Mouse (Mus musculus) lung, embryonic 14.5 days (tissue): ENCODE measurements around the gene Myo1d. TPM values are rescaled to one million over a fixed set of nuclear protein-coding genes. Genes with fewer than 3 reads are reported as not detected.

ENCODE experiments used
- ATAC-seq: fragments of 200-750 bp; cut with Nextera tagmentation; 2 replicates; pipeline ENCODE4 v1.8.0; 2017; ENCODE audit warnings: mild to moderate bottlenecking, moderate TSS enrichment, moderate library complexity; ENCODE audit not compliant: insufficient read depth
- DNase-seq: peaks from one replicate; pipeline ENCODE4 v3.0.0-alpha.2; 2015
- H3K27ac ChIP-seq: fragments of 300-500 bp; sonication (generic); 2 replicates; pipeline ENCODE4 v1.5.1; 2014; ENCODE audit warnings: low read depth, mild to moderate bottlenecking, moderate library complexity
- H3K27me3 ChIP-seq: fragments of 300-500 bp; sonication (generic); 2 replicates; pipeline ENCODE4 v1.6.1; 2014; ENCODE audit warnings: low read length, control low read depth; ENCODE audit not compliant: insufficient read depth
- H3K36me3 ChIP-seq: fragments of 300-500 bp; sonication (generic); 2 replicates; pipeline ENCODE4 v1.6.1; 2014; ENCODE audit warnings: control low read depth; ENCODE audit not compliant: insufficient read depth
- H3K4me1 ChIP-seq: fragments of 300-500 bp; sonication (generic); 2 replicates; pipeline ENCODE4 v1.6.1; 2014; ENCODE audit warnings: antibody characterized with exemption, control low read depth; ENCODE audit not compliant: insufficient read depth
- H3K4me2 ChIP-seq: fragments of 300-500 bp; sonication (generic); 2 replicates; pipeline ENCODE4 v1.6.1; 2014; ENCODE audit warnings: mild to moderate bottlenecking
- H3K4me3 ChIP-seq: fragments of 300-500 bp; sonication (generic); 2 replicates; pipeline ENCODE4 v1.5.1; 2014; ENCODE audit warnings: low read depth, low read length
- H3K9ac ChIP-seq: fragments of 300-500 bp; sonication (generic); 2 replicates; pipeline ENCODE4 v1.6.1; 2014
- H3K9me3 ChIP-seq: fragments of 300-500 bp; sonication (generic); 2 replicates; pipeline ENCODE4 v1.6.1; 2016; ENCODE audit warnings: low read depth, low read length, control low read depth
- CTCF ChIP-seq: IDR thresholded peaks from 2 replicates; pipeline ENCODE4 v1.5.1; 2016; ENCODE audit warnings: antibody characterized with exemption, low read depth
- WGBS: fragments of 180-500 bp; shearing (Covaris S2); extraction: QIAGEN DNeasy Blood & Tissue Kit; methylation state at CpG from one replicate; pipeline ENCODE4 v1.1.7; 2014; 5-methylcytosine and 5-hydroxymethylcytosine counted together
- polyA plus RNA-seq: library from polyadenylated mRNA; unstranded; fragments of >200 nt; fragmentation: Nextera tagmentation; extraction: Ambion mirVana; gene quantifications from 2 replicates; pipeline ENCODE4 v1.2.1, GENCODE M21; 2014

The Myo1d gene
- polyA plus RNA-seq, 1 experiment from 2014 or later: 16.1 TPM

- Histone ChIP-seq H3K9me3 (no peaks in the 10 kb centered on the region), H3K4me1 (0 out of 2 replicates have a peak, but pooled peaks cover 2% of the 10 kb centered on the region), H3K9ac (no peak overlapping the region), H3K27ac (no peak overlapping the region), H3K4me2 (peak overlapping the region; percentile 49), H3K27me3 (no peaks in the 10 kb centered on the region), H3K4me3 (no peak overlapping the region), H3K36me3 (no peaks in the 10 kb centered on the region)
- 19% methylated on average over 14 of the region's 14 CpGs for WGBS
- peak; percentile 98 for ATAC-seq
- DNase-seq: peak; percentile 96
- no peak for TF ChIP-seq CTCF
Observed at GRCm38 (mm10) chr11:80577747-80578640, 201.8 kb downstream of the Myo1d start.

DNA sequence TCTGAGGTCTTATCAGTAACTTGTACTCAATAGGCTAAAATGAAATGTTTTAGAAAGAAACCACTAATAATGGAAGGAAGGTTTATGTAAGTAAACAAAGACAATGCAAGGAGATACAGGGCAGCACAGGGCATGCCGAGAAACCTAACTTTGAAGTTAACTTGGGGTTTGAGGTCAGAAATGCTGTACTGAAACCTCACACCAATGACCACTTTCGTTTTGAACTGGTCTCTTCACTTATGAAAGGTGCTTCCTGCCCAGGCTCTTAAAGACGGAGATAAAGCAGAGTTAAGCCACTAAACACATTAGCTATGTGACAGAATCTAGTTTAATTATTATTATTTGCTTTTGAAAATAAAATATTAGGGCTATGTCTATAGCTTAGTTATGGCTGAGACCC, 204.0 kb downstream of the Myo1d start:
- Histone ChIP-seq H3K4me3 (no peak overlapping the region), H3K9me3 (no peaks in the 10 kb centered on the region), H3K27me3 (no peaks in the 10 kb centered on the region), H3K4me1 (0 out of 2 replicates have a peak, but pooled peaks cover 2% of the 10 kb centered on the region), H3K4me2 (no peak overlapping the region), H3K27ac (no peak overlapping the region), H3K36me3 (no peaks in the 10 kb centered on the region), H3K9ac (no peak overlapping the region)
- ATAC-seq: no peak
- DNase-seq: no peak
- no peak for TF ChIP-seq CTCF
- WGBS: 48% methylated on average over 3 of the region's 3 CpGs

- no peak overlapping the region; the same call in 1 of the 2 replicates for H3K27ac ChIP-seq
- no peak overlapping the region for H3K4me2 ChIP-seq
- WGBS: 62% methylated on average over 3 of the region's 3 CpGs
- TF ChIP-seq CTCF: no peak
- DNase-seq (no peak), ATAC-seq (no peak)
- H3K27me3 ChIP-seq: no peaks in the 10 kb centered on the region
- H3K9ac ChIP-seq: no peak overlapping the region
- H3K9me3 ChIP-seq: no peaks in the 10 kb centered on the region
- 0 out of 2 replicates have a peak, but pooled peaks cover 8% of the 10 kb centered on the region for H3K4me1 ChIP-seq
- H3K4me3 ChIP-seq: no peak overlapping the region
- no peaks in the 10 kb centered on the region for H3K36me3 ChIP-seq
Observed at GRCm38 (mm10) chr11:80566286-80566685, 213.5 kb downstream of the Myo1d start.

DNA sequence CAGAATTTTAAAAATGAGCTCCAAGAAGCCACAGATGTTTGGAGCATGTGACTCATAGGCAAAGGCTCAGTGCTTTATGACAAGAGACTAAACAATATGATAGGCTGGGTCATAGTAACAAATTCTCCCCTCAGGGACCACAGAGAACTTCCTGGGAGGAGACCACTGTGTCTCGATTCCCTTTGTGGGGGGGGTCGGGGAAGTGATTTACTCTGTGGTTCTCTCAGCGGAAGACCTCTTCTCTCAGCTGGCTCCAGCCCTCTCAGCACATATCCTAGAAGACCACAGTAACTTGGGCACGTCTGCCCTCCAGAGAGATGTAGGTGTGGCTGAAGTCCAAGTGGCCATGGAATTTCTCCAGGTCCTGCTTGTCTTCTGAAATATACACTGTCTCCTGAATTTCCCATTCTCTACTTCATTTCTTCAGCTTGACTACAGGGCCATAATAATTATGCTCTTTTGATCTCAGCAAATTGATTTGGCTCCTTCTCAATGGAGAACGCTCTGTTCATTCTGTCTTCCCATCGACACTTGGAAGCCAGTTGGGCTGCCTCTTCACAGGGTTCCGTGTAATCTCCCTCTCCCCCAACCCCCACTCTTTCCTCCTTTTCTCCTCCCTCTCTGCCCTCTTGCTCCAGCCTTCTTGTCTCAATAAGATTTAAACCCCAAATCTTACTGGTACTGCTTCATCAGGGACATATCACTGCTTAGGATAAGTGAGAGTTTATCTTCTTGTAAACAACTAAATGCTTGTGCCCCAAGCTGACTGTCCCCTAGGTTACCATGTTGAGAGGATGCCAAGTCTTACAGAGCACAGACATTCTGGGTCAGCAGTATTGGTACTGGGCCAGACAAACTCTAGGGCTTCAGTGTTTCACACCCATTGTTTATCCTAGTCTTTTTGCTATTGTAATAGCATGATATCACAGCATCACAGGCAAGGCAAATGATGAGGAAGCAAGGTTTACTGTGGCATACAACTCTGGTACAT, 214.6 kb downstream of the Myo1d start:
- Histone ChIP-seq H3K36me3 (no peaks in the 10 kb centered on the region), H3K9me3 (no peaks in the 10 kb centered on the region), H3K4me2 (peak overlapping the region; percentile 35), H3K27me3 (no peaks in the 10 kb centered on the region), H3K4me3 (no peak overlapping the region), H3K4me1 (0 out of 2 replicates have a peak, but pooled peaks cover 8% of the 10 kb centered on the region), H3K27ac (peak overlapping the region; percentile 39; the same call in 1 of the 2 replicates), H3K9ac (no peak overlapping the region)
- 43% methylated on average over 7 of the region's 7 CpGs for WGBS
- ATAC-seq (peak; percentile 90), DNase-seq (peak; percentile 92)
- TF ChIP-seq CTCF: no peak

DNA sequence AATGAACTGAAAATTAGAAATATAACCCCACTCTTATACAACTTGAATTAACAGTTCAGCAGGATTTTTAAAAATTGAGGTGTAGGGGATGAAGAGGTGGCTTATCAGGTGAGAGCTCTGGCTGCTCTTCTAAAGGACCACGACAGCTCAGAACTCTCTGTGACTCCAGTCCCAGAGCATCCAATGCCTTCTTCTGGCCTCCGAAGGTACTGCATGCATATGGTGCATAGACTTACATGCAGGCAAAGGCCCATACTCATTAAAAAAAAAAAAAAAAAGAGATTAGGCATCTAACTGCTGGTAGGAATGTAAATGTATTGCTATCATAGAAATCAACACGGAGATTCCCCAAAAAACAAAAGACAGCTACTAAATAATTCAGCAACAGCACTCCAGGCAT, 217.3 kb downstream of the Myo1d start:
- 46% methylated on average over 3 of the region's 3 CpGs for WGBS
- no peaks in the 10 kb centered on the region for H3K36me3 ChIP-seq

GRCm38 (mm10) chr11:80560770-80561169, 219.1 kb downstream of the Myo1d start:
- ATAC-seq (no peak), DNase-seq (no peak)
- Histone ChIP-seq H3K9me3 (no peaks in the 10 kb centered on the region), H3K27me3 (no peaks in the 10 kb centered on the region), H3K36me3 (no peaks in the 10 kb centered on the region), H3K9ac (no peak overlapping the region), H3K4me3 (no peak overlapping the region), H3K27ac (no peak overlapping the region), H3K4me1 (0 out of 2 replicates have a peak, but pooled peaks cover 2% of the 10 kb centered on the region), H3K4me2 (no peak overlapping the region)
- TF ChIP-seq CTCF: no peak
- 69% methylated on average over 5 of the region's 5 CpGs for WGBS

More for the DNA sequence above, 217.3 kb downstream of the Myo1d start:
- no peak for ATAC-seq
- Histone ChIP-seq H3K27ac (no peak overlapping the region), H3K4me1 (0 out of 2 replicates have a peak, but pooled peaks cover 8% of the 10 kb centered on the region), H3K27me3 (no peaks in the 10 kb centered on the region), H3K4me3 (no peak overlapping the region), H3K9me3 (no peaks in the 10 kb centered on the region), H3K9ac (no peak overlapping the region), H3K4me2 (no peak overlapping the region)
- DNase-seq: peak; percentile 55
- TF ChIP-seq CTCF: peak; percentile 48

- Histone ChIP-seq H3K27me3 (no peaks in the 10 kb centered on the region), H3K4me2 (no peak overlapping the region), H3K36me3 (no peaks in the 10 kb centered on the region), H3K9me3 (no peaks in the 10 kb centered on the region), H3K4me1 (no peaks in the 10 kb centered on the region), H3K9ac (no peak overlapping the region), H3K4me3 (no peak overlapping the region), H3K27ac (no peak overlapping the region)
- DNase-seq (no peak), ATAC-seq (no peak)
- no peak for TF ChIP-seq CTCF
- WGBS: 91% methylated on average over 5 of the region's 5 CpGs
Observed at GRCm38 (mm10) chr11:80555416-80555815, 224.4 kb downstream of the Myo1d start.
